Mouse (Mus musculus) hematopoietic stem cell, adult 5-6 weeks (primary cell): ENCODE results near the gene Shf. TPM values are rescaled to one million over a fixed set of nuclear protein-coding genes. Genes with fewer than 3 reads are reported as not detected.
A peak's percentile ranks its signal among the peaks of the same experiment; 100 is the strongest.

Source experiments
- ATAC-seq, 2 experiments: fragments of 125-278 bp in 1 of 2; replicated peaks in 1 of 2; 2 replicates each; pipeline ENCODE4 v1.8.0; 2016 to 2017; ENCODE audit warnings: inconsistent platforms in 2 of 2, mild to moderate bottlenecking in 2 of 2, moderate number of reproducible peaks in 2 of 2, low read depth in 1 of 2, moderate TSS enrichment in 1 of 2; ENCODE audit not compliant: low FRiP score in 2 of 2, poor library complexity in 2 of 2, severe bottlenecking in 2 of 2, insufficient read depth in 1 of 2, low TSS enrichment in 1 of 2
- total RNA-seq: library from RNA; stranded (forward); fragments of 172-1452, 232-1000 nt; gene quantifications from 2 replicates; pipeline ENCODE4 v1.2.3, GENCODE M21; 2017

Gene Shf
- total RNA-seq, 1 experiment from 2014 or later, result 2.8 TPM

GRCm38 (mm10) chr2:122323960-122324359, 45.0 kb downstream of the Shf start:
- no peak for ATAC-seq

DNA sequence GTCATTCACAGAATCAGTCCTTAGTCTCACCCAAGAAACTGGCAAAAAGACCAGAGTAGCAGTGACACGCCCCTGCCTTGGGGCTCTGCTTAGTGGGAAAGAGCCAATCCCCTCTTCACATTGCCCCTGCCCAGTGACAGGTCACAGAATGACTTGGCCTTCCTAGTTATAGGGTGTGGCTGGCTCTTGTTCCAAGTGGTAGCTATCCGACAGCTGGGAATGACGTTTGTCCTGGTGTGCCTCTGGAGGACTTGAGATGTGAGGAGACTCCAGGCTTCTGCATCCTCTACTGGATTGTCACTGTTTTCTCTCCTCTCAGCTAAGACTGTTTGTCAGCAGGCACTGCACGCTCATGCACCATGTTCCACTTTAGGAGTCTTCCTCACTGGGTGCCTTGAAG, 51.6 kb downstream of the Shf start:
- ATAC-seq, result no peak

DNA sequence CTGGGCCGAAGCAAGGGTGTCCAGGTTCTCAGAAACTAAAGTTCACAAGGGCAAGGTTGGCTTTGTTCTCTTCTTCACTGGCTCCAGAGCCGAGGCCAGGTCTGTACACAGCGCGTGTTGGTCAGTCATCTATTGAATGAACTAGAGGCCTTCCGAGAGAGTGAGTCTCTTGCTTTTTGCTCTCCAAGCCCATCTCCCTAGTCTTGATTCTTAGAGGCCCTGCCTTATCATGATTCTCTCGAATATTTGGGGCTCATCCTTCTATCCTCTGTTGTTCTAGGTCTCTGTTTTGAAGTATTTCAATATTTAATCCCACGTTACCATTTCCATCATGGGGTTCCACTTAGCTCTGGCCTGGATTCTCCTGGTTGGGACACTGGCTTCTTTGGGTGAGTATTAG, 53.6 kb downstream of the Shf start, which contains the start of gene Duox1:
Duox1 (plus strand) TSS at position 301 of the 400 bp plus-strand sequence.
- ATAC-seq, result no peak

- 0 out of 4 replicates have a peak, but pooled peaks of 1 of the 2 experiments have one; percentile 19 for ATAC-seq
Measured at GRCm38 (mm10) chr2:122313536-122313935, 55.4 kb downstream of the Shf start, which contains the start of gene Duoxa1. Duoxa1 (minus strand) TSS chr2:122313730.

DNA sequence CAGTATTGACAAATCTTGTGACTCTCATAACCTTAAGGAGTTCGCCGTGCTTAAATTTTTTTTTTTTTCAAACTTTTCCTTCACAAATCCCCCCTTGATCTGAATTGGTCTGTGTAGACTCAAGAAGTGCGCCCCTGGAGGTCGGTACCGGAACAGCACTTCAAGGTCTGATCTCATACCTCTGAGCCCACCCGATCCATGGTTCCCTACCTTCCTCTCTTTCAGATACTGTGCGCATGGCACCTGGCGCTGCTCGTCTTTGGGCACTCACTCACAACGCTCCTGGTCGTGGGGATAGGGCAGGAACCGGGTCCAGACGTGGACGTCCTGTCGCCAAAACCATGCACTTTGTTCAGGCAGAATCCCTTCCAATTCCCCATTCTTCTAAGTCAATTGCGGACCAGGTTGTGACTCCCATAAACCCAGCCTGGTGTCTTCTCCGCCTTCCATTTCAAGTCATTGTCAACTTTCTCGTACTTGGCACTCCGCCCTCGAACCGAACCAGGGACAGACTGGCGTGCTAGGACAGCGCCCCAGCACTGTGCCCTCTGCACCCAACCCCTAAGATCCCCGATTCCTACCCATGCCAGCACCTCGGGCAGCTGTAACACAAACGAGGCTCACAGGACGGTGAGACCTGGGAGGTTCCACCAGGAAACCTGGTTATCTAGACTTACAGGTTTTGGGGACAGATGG, 56.1 kb downstream of the Shf start:
- peak; percentile 66 to 70; a peak in 3 of 4 replicates for ATAC-seq

- no peak for ATAC-seq
Measured at GRCm38 (mm10) chr2:122311561-122311960, 57.4 kb downstream of the Shf start.

DNA sequence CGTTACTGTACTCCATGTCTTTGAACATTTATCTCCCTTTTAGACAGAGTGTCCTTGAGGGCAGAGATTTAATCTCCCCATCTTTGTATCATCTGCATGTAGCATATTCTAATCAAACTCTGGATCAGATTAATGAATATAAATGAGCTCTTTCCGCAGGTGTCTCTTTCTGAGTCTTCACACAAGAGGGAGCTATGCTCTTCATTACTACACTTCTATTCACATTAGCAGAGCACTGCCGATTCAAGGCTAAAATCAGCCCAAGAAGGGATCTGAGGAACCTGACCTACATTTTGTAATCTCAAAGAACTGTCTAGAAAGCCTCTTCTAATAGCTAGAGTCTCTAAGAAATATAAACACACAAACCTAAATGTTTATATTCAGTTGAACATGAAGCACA, 59.3 kb downstream of the Shf start:
- no peak for ATAC-seq

- peak; percentile 59 to 65 for ATAC-seq
Measured at GRCm38 (mm10) chr2:122306184-122306583, 62.8 kb downstream of the Shf start.

GRCm38 (mm10) chr2:122305097-122305892, 63.7 kb downstream of the Shf start:
- no peak for ATAC-seq

DNA sequence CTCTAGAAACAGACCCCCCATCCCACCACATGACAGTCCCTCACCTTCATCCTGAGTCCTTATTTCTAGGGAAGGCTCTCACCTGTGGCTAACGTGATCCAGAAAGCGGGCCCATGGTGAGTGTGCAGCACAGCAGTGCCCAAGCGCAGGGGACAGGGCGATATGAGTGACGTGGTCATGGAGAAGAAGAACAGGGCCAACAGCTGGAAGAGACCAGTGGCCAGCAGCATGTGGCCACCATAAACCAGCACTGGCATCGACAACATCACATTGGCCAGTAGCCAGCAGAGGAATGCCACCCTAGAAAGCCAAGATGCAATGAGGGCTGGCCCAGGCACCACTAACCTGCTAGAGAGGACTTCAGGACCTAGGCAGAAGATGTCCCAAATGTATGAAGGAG, 64.4 kb downstream of the Shf start:
- ATAC-seq, result no peak

DNA sequence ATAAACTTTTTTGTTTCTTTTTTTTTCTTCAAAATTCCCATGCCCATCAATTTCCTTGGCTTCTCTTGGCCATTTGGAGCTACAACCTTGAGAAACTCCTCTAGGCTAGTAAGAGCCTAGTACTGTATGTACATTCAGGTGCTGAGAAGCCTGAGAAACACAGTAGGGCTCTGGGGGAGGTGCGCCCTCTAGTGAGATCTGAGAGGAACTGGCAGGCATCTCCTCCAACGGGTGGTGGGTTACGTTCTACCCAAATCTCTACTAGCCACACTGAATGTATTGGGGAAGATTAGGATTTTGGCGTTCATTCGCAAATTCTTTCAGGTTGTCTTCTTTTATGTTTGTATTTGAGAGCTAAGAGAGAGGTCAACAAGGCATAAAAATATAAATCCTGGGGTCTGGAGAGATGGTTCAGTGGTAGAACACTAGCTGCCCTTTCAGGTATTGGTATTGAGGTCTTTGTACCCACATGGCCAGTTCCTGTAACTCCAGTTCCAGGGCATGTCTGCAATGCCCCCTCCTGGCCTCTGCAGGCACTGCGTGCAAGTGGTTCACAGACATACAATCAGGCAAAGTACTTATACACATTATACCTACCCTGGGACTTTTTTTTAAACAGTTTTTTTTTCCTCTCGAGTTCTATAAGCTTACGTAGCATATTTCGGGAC, 66.3 kb downstream of the Shf start:
- peak; percentile 54 to 63; a peak in 3 of 4 replicates for ATAC-seq

GRCm38 (mm10) chr2:122301921-122302573, 66.9 kb downstream of the Shf start:
- no peak for ATAC-seq

- peak in 1 of 2 experiments; percentile 5; a peak in 1 of 4 replicates for ATAC-seq
Measured at GRCm38 (mm10) chr2:122301081-122301920, 67.7 kb downstream of the Shf start.

DNA sequence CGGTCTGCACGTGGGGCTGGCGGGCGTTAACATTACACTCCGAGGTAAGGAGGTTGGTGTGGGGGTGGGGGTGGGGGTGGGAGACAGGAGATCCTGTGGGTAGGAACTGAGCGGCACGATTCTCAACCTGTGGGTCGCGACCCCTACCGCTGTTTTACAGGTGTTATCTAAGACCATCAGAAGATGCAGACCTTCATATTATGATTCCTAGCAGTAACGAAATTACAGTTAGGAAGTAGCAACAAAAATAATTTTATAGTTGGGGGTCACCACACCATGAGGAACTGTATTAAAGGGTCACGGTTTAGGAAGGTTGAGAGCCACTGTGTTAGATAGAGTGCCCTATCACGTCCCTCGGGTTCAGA, 68.3 kb downstream of the Shf start:
- no peak for ATAC-seq

GRCm38 (mm10) chr2:122299911-122300655, 68.9 kb downstream of the Shf start:
- no peak for ATAC-seq
